Mouse (Mus musculus) WW6 (cell line): Measurements from ENCODE around the gene Edaradd.

Experiments
- DNase-seq: peaks from one replicate; pipeline ENCODE4 v3.0.0-alpha.2; 2013; ENCODE audit warnings: low read depth, low spot score

Edaradd gene

GRCm38 (mm10) chr13:12460881-12461729, 59.1 kb downstream of the Edaradd start:
- peak; percentile 52 for DNase-seq

GRCm38 (mm10) chr13:12460443-12460842, 59.8 kb downstream of the Edaradd start:
- DNase-seq: no peak

GRCm38 (mm10) chr13:12456711-12457110, 63.5 kb downstream of the Edaradd start:
- DNase-seq: no peak

- no peak for DNase-seq
These were observed 65.4 kb downstream of the Edaradd start for GRCm38 (mm10) chr13:12454686-12455390.

DNA sequence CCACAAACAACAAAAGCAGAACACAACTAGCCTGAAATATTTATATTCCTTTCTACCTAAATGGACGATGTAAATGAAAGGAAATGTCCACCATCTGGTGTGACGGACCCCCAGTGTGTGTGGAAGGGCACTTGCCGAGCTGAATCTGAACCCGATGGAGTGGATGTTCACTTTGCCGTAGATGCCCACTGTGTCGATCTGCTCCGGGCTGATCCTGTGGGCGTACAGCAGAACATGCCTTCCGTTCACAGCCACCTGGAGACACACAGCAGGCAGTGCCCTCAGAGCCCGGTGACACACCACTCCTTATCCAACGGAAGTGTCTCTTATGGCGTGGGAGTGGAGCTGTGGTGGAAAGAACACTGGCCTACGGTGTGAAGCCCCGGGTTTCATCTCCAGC, 67.1 kb downstream of the Edaradd start:
- no peak for DNase-seq

DNA sequence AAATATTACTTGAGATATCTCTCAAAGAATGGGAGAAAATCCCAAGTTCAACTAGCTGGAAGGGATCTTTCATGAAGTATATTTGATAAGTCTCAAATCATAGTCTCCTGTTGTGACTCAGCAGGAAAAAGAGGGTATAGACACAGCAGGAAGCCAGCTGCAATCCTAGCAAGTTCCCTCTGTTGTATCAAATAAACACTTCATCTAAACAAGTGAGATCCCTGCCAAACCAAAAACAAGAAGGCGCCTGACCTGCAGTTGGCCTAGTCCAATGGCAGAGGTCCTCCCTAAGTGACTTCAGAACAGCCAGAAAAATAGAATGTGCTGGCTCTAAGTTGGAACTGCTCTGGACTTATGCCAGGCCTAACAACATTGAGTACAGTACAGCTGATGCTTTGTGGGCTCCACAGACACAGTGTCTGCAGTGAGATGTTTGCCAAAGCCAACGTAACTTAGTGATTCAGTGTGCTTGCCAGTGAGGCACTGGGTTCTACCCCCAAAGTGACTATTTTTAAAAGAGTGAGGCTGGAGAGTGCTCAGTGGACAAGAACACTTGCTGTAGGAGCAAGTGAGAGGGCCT, 78.1 kb downstream of the Edaradd start:
- DNase-seq: no peak

GRCm38 (mm10) chr13:12440813-12441212, 79.4 kb downstream of the Edaradd start:
- DNase-seq: no peak

DNA sequence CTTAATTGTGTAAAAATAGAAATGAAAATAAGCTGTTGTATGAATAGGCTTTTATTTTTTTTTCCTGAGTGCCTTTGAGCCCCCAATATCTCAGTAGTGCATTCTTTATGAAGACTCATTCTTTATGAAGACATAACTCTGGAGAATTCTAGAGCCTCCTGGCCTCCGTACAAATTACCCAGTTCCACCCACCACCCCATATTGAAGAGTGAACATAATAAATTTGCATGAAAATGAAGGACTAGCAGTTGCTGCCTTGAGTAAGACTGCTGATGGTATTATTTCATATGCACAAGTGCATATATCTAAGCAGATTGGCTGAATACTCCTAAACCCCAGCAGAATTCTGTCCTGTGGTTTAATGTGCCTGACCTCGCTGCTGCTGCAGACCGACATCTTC, 80.7 kb downstream of the Edaradd start:
- DNase-seq: no peak

GRCm38 (mm10) chr13:12433843-12434242, 86.4 kb downstream of the Edaradd start:
- no peak for DNase-seq

DNA sequence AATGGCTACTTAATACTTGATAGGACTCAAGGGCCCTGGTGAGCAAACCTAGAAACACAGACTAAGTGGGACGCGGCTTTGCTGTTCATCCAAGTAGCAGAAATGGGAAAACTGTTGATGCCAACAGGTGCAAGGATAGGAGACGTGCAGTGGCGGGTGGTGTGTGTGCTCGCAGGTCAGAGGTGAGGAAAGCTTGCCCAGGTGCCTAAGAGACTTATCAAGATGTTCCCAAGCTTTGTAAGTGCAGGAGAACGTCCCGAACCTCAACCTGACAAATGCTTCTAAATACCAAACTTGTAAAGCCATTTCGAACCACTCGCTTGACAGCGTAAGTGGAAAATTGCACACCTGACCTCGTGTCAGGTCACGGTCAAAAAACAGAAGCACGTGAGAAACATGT, 91.7 kb downstream of the Edaradd start:
- no peak for DNase-seq
